Mouse (Mus musculus) gonadal fat pad, adult 2 months (tissue): Measurements from ENCODE around the gene Dapk1. TPM values are rescaled to one million over a fixed set of nuclear protein-coding genes. Genes with fewer than 3 reads are reported as not detected.

Experiments
- DNase-seq: peaks from one replicate; pipeline ENCODE4 v3.0.0-alpha.2; 2012; ENCODE audit warnings: low read depth
- polyA plus RNA-seq: library from polyadenylated mRNA; depleted of rRNA; stranded (reverse); fragments of >200 nt; gene quantifications from 2 replicates; pipeline ENCODE4 v1.2.3, GENCODE M21; 2012

Dapk1 gene
- polyA plus RNA-seq, 1 experiment = 77.2 TPM

- no peak for DNase-seq
Measured at GRCm38 (mm10) chr13:60616036-60616435, 14.3 kb downstream of the Dapk1 start.

- DNase-seq = no peak
Measured at GRCm38 (mm10) chr13:60618287-60618686, 16.5 kb downstream of the Dapk1 start.

- DNase-seq = no peak
Measured at GRCm38 (mm10) chr13:60619723-60620122, 18.0 kb downstream of the Dapk1 start.

GRCm38 (mm10) chr13:60621411-60621965, 19.7 kb downstream of the Dapk1 start:
- no peak for DNase-seq

GRCm38 (mm10) chr13:60625581-60625980, 23.8 kb downstream of the Dapk1 start:
- DNase-seq = no peak

GRCm38 (mm10) chr13:60627843-60628656, 26.3 kb downstream of the Dapk1 start:
- DNase-seq = no peak

- no peak for DNase-seq
Measured at GRCm38 (mm10) chr13:60628657-60628950, 26.9 kb downstream of the Dapk1 start.

- no peak for DNase-seq
Measured at GRCm38 (mm10) chr13:60629419-60629818, 27.7 kb downstream of the Dapk1 start.

GRCm38 (mm10) chr13:60633945-60634344, 32.2 kb downstream of the Dapk1 start:
- DNase-seq = no peak

GRCm38 (mm10) chr13:60635636-60636035, 33.9 kb downstream of the Dapk1 start:
- DNase-seq = no peak

- DNase-seq = no peak
Measured at GRCm38 (mm10) chr13:60639482-60640055, 37.8 kb downstream of the Dapk1 start.

GRCm38 (mm10) chr13:60640420-60640819, 38.7 kb downstream of the Dapk1 start:
- DNase-seq = no peak

- DNase-seq = no peak
Measured at GRCm38 (mm10) chr13:60644457-60644889, 42.7 kb downstream of the Dapk1 start.

- DNase-seq = no peak
Measured at GRCm38 (mm10) chr13:60646791-60647190, 45.0 kb downstream of the Dapk1 start.

GRCm38 (mm10) chr13:60648350-60648749, 46.6 kb downstream of the Dapk1 start:
- DNase-seq = no peak

- DNase-seq = no peak
Measured at GRCm38 (mm10) chr13:60650000-60650399, 48.3 kb downstream of the Dapk1 start.

- DNase-seq = no peak
Measured at GRCm38 (mm10) chr13:60654017-60654565, 52.3 kb downstream of the Dapk1 start.

GRCm38 (mm10) chr13:60655246-60655645, 53.5 kb downstream of the Dapk1 start:
- DNase-seq = no peak

- peak; percentile 84 for DNase-seq
Measured at GRCm38 (mm10) chr13:60659600-60659999, 57.9 kb downstream of the Dapk1 start.

- DNase-seq = peak; percentile 94
Measured at GRCm38 (mm10) chr13:60660056-60660455, 58.3 kb downstream of the Dapk1 start.

GRCm38 (mm10) chr13:60660711-60661261, 59.0 kb downstream of the Dapk1 start:
- DNase-seq = no peak

GRCm38 (mm10) chr13:60662493-60663177, 60.9 kb downstream of the Dapk1 start:
- DNase-seq = no peak
